Mouse (Mus musculus): ENCODE data around the gene Cntf.

GRCm38 (mm10) chr19:12720463-12720862 lies 45.0 kb downstream of the Cntf start:
- TF ChIP-seq POLR2A (IDR thresholded peaks at IDR 0.05; ENCODE audit: insufficient read depth, low read depth, low read length): no peak
- TF ChIP-seq CTCF (IDR thresholded peaks at IDR 0.05): no peak

Data from heart, adult 2 months (tissue).